Mouse (Mus musculus): ENCODE measurements at regions not wholly inside any gene's neighbourhood (a gene's known extent, or its start where the extent isn't known, plus 50 kb on each side); places are given as distances from the start of the nearest gene placed in this dataset.
A peak's percentile ranks its signal among the peaks of the same experiment; 100 is the strongest.

- no peak for DNase-seq (ENCODE audit: low spot score)
Observed at GRCm38 (mm10) chr2:160587015-160587835, 58.5 kb upstream of the Top1 start.

DNA sequence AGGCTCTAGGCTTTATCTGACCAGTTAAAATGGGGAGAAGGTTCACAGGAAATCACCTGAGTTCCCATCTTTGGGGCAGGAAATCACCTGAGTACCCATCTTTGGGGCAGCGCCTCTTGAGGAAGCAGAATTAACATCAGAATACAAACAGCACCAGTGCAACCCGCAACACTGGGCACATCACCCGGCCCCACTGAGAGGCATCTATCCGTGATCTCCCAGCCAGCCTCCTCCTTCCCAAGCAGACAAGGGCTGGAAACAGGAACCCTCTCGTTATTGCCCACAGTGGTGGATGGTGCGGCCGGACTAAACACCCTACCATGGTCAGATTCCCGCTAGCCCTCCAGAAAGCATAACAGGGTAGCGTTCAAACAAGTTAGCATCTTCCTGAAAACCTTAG, 57.3 kb upstream of the Top1 start:
- DNase-seq (ENCODE audit: low spot score), result no peak

- no peak for DNase-seq (ENCODE audit: low spot score)
Observed at GRCm38 (mm10) chr2:160590209-160590910, 55.3 kb upstream of the Top1 start.

DNA sequence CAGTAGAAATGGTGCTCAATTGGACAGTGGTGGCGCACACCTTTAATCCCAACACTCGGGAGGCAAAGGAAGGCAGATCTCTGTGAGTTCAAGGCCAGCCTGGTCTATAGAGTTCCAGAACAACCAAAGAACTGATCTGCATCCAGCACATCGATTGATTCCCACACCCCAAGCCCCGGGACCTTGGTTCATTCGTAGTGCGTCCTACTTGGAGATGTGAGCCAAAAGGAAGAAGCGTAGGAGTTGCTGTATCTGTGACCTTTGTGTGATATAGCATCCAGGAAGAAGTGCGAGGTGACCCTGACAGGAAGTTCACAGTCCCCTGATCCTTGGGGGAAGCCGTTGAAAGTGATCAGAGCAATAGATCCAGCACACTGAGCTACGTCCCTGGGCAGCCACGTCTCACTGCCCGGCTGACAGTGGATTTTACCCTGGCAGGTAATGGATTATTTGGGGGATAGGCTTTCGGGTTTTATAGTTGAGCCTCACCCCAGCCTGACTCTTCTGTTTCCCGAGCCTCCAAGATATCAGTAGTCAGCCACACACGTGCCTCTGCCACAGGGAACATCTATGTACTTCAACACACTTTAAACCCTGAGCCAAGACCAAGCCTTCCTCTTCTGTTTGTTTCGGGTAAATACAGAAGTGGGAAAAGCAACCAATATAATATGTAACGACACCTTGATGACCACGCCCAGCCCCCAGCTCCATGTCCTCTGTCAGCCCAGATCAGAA, 54.1 kb upstream of the Top1 start:
- no peak for DNase-seq (ENCODE audit: low spot score)

DNA sequence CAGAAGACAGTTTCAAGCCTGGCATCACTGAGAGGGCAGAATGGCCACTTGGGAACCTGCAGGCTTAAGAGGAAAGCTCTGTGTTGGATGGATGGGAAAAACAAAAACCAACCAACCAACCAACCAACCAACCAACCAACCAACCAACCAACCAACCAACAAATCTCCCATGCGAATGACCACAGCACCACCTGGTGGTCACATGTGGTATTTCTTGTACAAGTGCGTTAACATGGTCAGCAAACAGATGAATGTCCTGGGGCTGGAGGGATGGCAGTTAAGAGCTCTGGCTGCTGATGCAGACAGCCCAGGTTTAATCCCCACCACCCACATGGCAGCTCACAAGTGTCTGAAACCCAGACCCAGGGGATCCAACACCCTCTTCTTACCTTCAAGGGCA, 52.7 kb upstream of the Top1 start:
- DNase-seq (ENCODE audit: low spot score), result peak; percentile 90

Data from testis, postnatal 10 days (tissue).